Mouse (Mus musculus): Measurements from ENCODE around the gene Pnmt.

DNA sequence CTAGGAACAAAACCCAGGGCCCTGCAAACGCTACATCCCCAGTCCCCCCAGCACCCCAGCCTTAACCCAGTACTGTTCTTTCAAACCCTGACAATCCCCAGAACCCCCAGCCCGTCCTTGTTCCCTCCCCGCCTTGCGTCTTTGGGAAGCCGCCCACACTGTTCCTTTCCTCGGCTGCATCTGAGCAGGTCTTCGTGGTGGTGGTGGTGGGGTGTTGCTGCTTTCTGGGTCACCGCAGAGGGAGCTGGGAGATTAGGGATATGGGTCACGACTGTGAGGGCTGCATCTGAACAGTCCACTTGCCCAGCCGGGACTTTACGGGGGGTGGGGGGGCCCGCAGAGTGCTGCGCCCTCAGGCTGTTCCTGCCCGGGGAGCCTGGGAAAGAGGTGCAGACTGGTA lies 31.8 kb upstream of the Pnmt start:
- TF ChIP-seq GATA1 (IDR thresholded peaks at IDR 0.05; ENCODE audit: low read length) (no peak), TAL1 (IDR thresholded peaks at IDR 0.05; ENCODE audit: low read length) (no peak)
